Mouse (Mus musculus): ENCODE measurements around the gene Gm3854. TPM values are rescaled to one million over a fixed set of nuclear protein-coding genes. Genes with fewer than 3 reads are reported as not detected.
"Not testable (repeated sequence)": the region's sequence is repeated elsewhere in the genome, so short reads cannot be mapped to it uniquely, and the experiment has no call there.

The Gm3854 gene
- polyA plus RNA-seq, 1 experiment from 2014 or later: 0.39 TPM

- Histone ChIP-seq H3K4me3 (replicated peaks) (peak overlapping the region; percentile 66), H3K27me3 (no peaks in the 10 kb centered on the region), H3K9me3 (replicated peaks) (no peaks in the 10 kb centered on the region), H3K36me3 (no peaks in the 10 kb centered on the region), H3K9ac (peak overlapping the region; percentile 67), H3K27ac (peak overlapping the region; percentile 80), H3K4me2 (peak overlapping the region; percentile 76), H3K4me1 (replicated peaks) (peaks cover 70% of the 10 kb centered on the region)
- DNase-seq: peak; percentile 94
- ATAC-seq (ENCODE audit: low read depth): peak; percentile 83
- WGBS (ENCODE audit: insufficient replicate concordance): under 1% methylated on average over 37 of the region's 38 CpGs
Observed at GRCm38 (mm10) chr7:6362268-6363046, 18.9 kb downstream of the Gm3854 start.

- peak within 1 kb of the TSS; percentile 74 for H3K9ac ChIP-seq
- under 1% methylated on average over 23 of the region's 23 CpGs for WGBS (ENCODE audit: insufficient replicate concordance)
- H3K27ac ChIP-seq: peak within 1 kb of the TSS; percentile 80
- H3K4me3 ChIP-seq (replicated peaks): peak within 1 kb of the TSS; percentile 66
- no peaks in the 10 kb centered on the region for H3K27me3 ChIP-seq
- ATAC-seq (ENCODE audit: low read depth) (peak; percentile 78), DNase-seq (peak; percentile 85)
- H3K9me3 ChIP-seq (replicated peaks): no peaks in the 10 kb centered on the region
- no peaks in the 10 kb centered on the region for H3K36me3 ChIP-seq
- H3K4me1 ChIP-seq (replicated peaks): peaks cover 76% of the 10 kb centered on the region
- peak within 1 kb of the TSS; percentile 76 for H3K4me2 ChIP-seq
Observed at GRCm38 (mm10) chr7:6363047-6363488, 19.5 kb downstream of the Gm3854 start, which contains the start of gene Zfp78. Gene Zfp78 (plus strand): TSS chr7:6363280.

GRCm38 (mm10) chr7:6364761-6365160 is 21.2 kb downstream of the Gm3854 start:
- Histone ChIP-seq H3K27me3 (no peaks in the 10 kb centered on the region), H3K36me3 (no peaks in the 10 kb centered on the region), H3K27ac (no peak overlapping the region), H3K9me3 (replicated peaks) (no peaks in the 10 kb centered on the region), H3K9ac (no peak overlapping the region), H3K4me2 (peak overlapping the region; percentile 76), H3K4me3 (replicated peaks) (no peak overlapping the region), H3K4me1 (replicated peaks) (peaks cover 89% of the 10 kb centered on the region)
- DNase-seq (no peak), ATAC-seq (ENCODE audit: low read depth) (no peak)
- WGBS (ENCODE audit: insufficient replicate concordance): 68% methylated on average over 1 of the region's 1 CpGs

- Histone ChIP-seq H3K4me1 (replicated peaks) (peaks cover 70% of the 10 kb centered on the region), H3K9me3 (replicated peaks) (no peaks in the 10 kb centered on the region), H3K27ac (peak overlapping the region; percentile 83), H3K36me3 (no peaks in the 10 kb centered on the region), H3K4me3 (replicated peaks) (no peak overlapping the region), H3K27me3 (no peaks in the 10 kb centered on the region), H3K4me2 (peak overlapping the region; percentile 41), H3K9ac (no peak overlapping the region)
- ATAC-seq (ENCODE audit: low read depth) (peak; percentile 16), DNase-seq (peak; percentile 27)
- 22% methylated on average over 5 of the region's 5 CpGs for WGBS (ENCODE audit: insufficient replicate concordance)
Observed at GRCm38 (mm10) chr7:6367185-6367584, 23.6 kb downstream of the Gm3854 start.

- H3K9me3 ChIP-seq (replicated peaks); DNase-seq; H3K27ac ChIP-seq; H3K36me3 ChIP-seq; H3K27me3 ChIP-seq; H3K4me3 ChIP-seq (replicated peaks); H3K9ac ChIP-seq; ATAC-seq (ENCODE audit: low read depth); H3K4me2 ChIP-seq: not testable (repeated sequence)
- 72% methylated on average over 5 of the region's 5 CpGs for WGBS (ENCODE audit: insufficient replicate concordance)
- H3K4me1 ChIP-seq (replicated peaks): peaks cover 62% of the 10 kb centered on the region
Observed at GRCm38 (mm10) chr7:6368146-6368545, 24.6 kb downstream of the Gm3854 start.

- Histone ChIP-seq H3K4me1 (replicated peaks) (peaks cover 49% of the 10 kb centered on the region), H3K4me3 (replicated peaks) (no peak overlapping the region), H3K4me2 (no peak overlapping the region), H3K9me3 (replicated peaks) (no peaks in the 10 kb centered on the region), H3K9ac (no peak overlapping the region), H3K36me3 (no peaks in the 10 kb centered on the region), H3K27me3 (no peaks in the 10 kb centered on the region), H3K27ac (no peak overlapping the region)
- peak; percentile 50 for ATAC-seq (ENCODE audit: low read depth)
- 67% methylated on average over 3 of the region's 3 CpGs for WGBS (ENCODE audit: insufficient replicate concordance)
- DNase-seq: no peak
Observed at GRCm38 (mm10) chr7:6369460-6369859, 25.9 kb downstream of the Gm3854 start.

- Histone ChIP-seq H3K9me3 (replicated peaks) (no peaks in the 10 kb centered on the region), H3K27ac (no peak overlapping the region), H3K9ac (no peak overlapping the region), H3K36me3 (0 out of 2 replicates have a peak, but pooled peaks cover 4% of the 10 kb centered on the region), H3K27me3 (no peaks in the 10 kb centered on the region), H3K4me1 (replicated peaks) (peaks cover 19% of the 10 kb centered on the region), H3K4me3 (replicated peaks) (no peak overlapping the region), H3K4me2 (no peak overlapping the region)
- ATAC-seq (ENCODE audit: low read depth) (no peak), DNase-seq (no peak)
- 83% methylated on average over 3 of the region's 3 CpGs for WGBS (ENCODE audit: insufficient replicate concordance)
Observed at GRCm38 (mm10) chr7:6372993-6373392, 29.4 kb downstream of the Gm3854 start.

- Histone ChIP-seq H3K4me1 (replicated peaks) (peaks cover 17% of the 10 kb centered on the region), H3K9ac (no peak overlapping the region), H3K4me3 (replicated peaks) (no peak overlapping the region), H3K9me3 (replicated peaks) (no peaks in the 10 kb centered on the region), H3K36me3 (0 out of 2 replicates have a peak, but pooled peaks cover 6% of the 10 kb centered on the region), H3K27me3 (no peaks in the 10 kb centered on the region), H3K27ac (no peak overlapping the region), H3K4me2 (no peak overlapping the region)
- WGBS (ENCODE audit: insufficient replicate concordance): 80% methylated on average over 8 of the region's 8 CpGs
- DNase-seq (no peak), ATAC-seq (ENCODE audit: low read depth) (no peak)
Observed at GRCm38 (mm10) chr7:6378441-6378840, 34.9 kb downstream of the Gm3854 start.

- ATAC-seq (ENCODE audit: low read depth) (no peak), DNase-seq (no peak)
- H3K27me3 ChIP-seq: no peaks in the 10 kb centered on the region
- 0 out of 2 replicates have a peak, but pooled peaks cover 2% of the 10 kb centered on the region for H3K36me3 ChIP-seq
- H3K4me3 ChIP-seq (replicated peaks): no peak overlapping the region
- peaks cover 25% of the 10 kb centered on the region for H3K4me1 ChIP-seq (replicated peaks)
- H3K27ac ChIP-seq: no peak overlapping the region
- H3K9me3 ChIP-seq (replicated peaks): no peaks in the 10 kb centered on the region
- WGBS (ENCODE audit: insufficient replicate concordance): 69% methylated on average over 2 of the region's 2 CpGs
- H3K9ac ChIP-seq: no peak overlapping the region
- H3K4me2 ChIP-seq: no peak overlapping the region
Observed at GRCm38 (mm10) chr7:6381431-6381830, 37.9 kb downstream of the Gm3854 start.

- peak; percentile 96 for ATAC-seq (ENCODE audit: low read depth)
- Histone ChIP-seq H3K4me2 (peak within 1 kb of the TSS; percentile 85), H3K9me3 (replicated peaks) (no peaks in the 10 kb centered on the region), H3K9ac (peak within 1 kb of the TSS; percentile 64), H3K27ac (0 out of 2 replicates have a peak within 1 kb of the TSS, but pooled peaks have one; percentile 23), H3K4me1 (replicated peaks) (peaks cover 25% of the 10 kb centered on the region), H3K4me3 (replicated peaks) (peak within 1 kb of the TSS; percentile 67), H3K36me3 (0 out of 2 replicates have a peak, but pooled peaks cover 2% of the 10 kb centered on the region), H3K27me3 (no peaks in the 10 kb centered on the region)
- WGBS (ENCODE audit: insufficient replicate concordance): under 1% methylated on average over 28 of the region's 28 CpGs
- DNase-seq: peak; percentile 89
Observed at GRCm38 (mm10) chr7:6383044-6383455, 39.5 kb downstream of the Gm3854 start, which contains the start of gene Zfp28. Gene Zfp28 (plus strand): TSS chr7:6383295.

GRCm38 (mm10) chr7:6384011-6384410 is 40.5 kb downstream of the Gm3854 start:
- H3K27me3 ChIP-seq: no peaks in the 10 kb centered on the region
- DNase-seq (no peak), ATAC-seq (ENCODE audit: low read depth) (no peak)
- H3K4me1 ChIP-seq (replicated peaks): peaks cover 25% of the 10 kb centered on the region
- no peaks in the 10 kb centered on the region for H3K9me3 ChIP-seq (replicated peaks)
- H3K27ac ChIP-seq: no peak overlapping the region
- 25% methylated on average over 8 of the region's 8 CpGs for WGBS (ENCODE audit: insufficient replicate concordance)
- H3K9ac ChIP-seq: no peak overlapping the region
- peak overlapping the region; percentile 85 for H3K4me2 ChIP-seq
- peak overlapping the region; percentile 67; the same call in 1 of the 2 replicates for H3K4me3 ChIP-seq (replicated peaks)
- no peaks in the 10 kb centered on the region for H3K36me3 ChIP-seq
